Mouse (Mus musculus): Measurements from ENCODE around the gene Scrn2. TPM values are rescaled to one million over a fixed set of nuclear protein-coding genes. Genes with fewer than 3 reads are reported as not detected.

Scrn2 gene
- polyA plus RNA-seq, 1 experiment from 2014 or later, result 22.7 TPM

- Histone ChIP-seq H3K36me3 (peaks cover 15% of the 10 kb centered on the region), H3K9me3 (no peaks in the 10 kb centered on the region), H3K27me3 (no peaks in the 10 kb centered on the region), H3K9ac (peak within 1 kb of the TSS; percentile 85), H3K4me2 (peak within 1 kb of the TSS; percentile 85), H3K27ac (peak within 1 kb of the TSS; percentile 57), H3K4me1 (peaks cover 17% of the 10 kb centered on the region), H3K4me3 (peak within 1 kb of the TSS; percentile 90)
- peak; percentile 86 for ATAC-seq (ENCODE audit: insufficient number of reproducible peaks, low FRiP score, low TSS enrichment, low read depth)
- WGBS, result under 1% methylated on average over 42 of the region's 48 CpGs
These were observed 11.5 kb downstream of the Scrn2 start, which contains the start of the genes Lrrc46 and Mrpl10 for GRCm38 (mm10) chr11:97041022-97041899. TSS of gene Lrrc46 (minus strand) at chr11:97041407. TSS of gene Mrpl10 (plus strand) at chr11:97041560.

- Histone ChIP-seq H3K36me3 (peaks cover 35% of the 10 kb centered on the region), H3K4me1 (peaks cover 17% of the 10 kb centered on the region), H3K4me2 (no peak overlapping the region), H3K27me3 (no peaks in the 10 kb centered on the region), H3K27ac (no peak overlapping the region), H3K9ac (no peak overlapping the region), H3K9me3 (no peaks in the 10 kb centered on the region), H3K4me3 (no peak overlapping the region)
- 91% methylated on average over 8 of the region's 8 CpGs for WGBS
- no peak for ATAC-seq (ENCODE audit: insufficient number of reproducible peaks, low FRiP score, low TSS enrichment, low read depth)
These were observed 15.2 kb downstream of the Scrn2 start for GRCm38 (mm10) chr11:97044902-97045301.

- Histone ChIP-seq H3K4me2 (no peak overlapping the region), H3K9ac (no peak overlapping the region), H3K4me3 (no peak overlapping the region), H3K36me3 (peaks cover 35% of the 10 kb centered on the region), H3K9me3 (no peaks in the 10 kb centered on the region), H3K27ac (no peak overlapping the region), H3K27me3 (no peaks in the 10 kb centered on the region), H3K4me1 (peaks cover 22% of the 10 kb centered on the region)
- WGBS, result 86% methylated on average over 7 of the region's 7 CpGs
- no peak for ATAC-seq (ENCODE audit: insufficient number of reproducible peaks, low FRiP score, low TSS enrichment, low read depth)
These were observed 16.1 kb downstream of the Scrn2 start for GRCm38 (mm10) chr11:97045861-97046260.

- no peak overlapping the region for H3K4me3 ChIP-seq
- peaks cover 35% of the 10 kb centered on the region for H3K36me3 ChIP-seq
- no peak overlapping the region for H3K4me2 ChIP-seq
- no peak overlapping the region for H3K27ac ChIP-seq
- peaks cover 24% of the 10 kb centered on the region for H3K4me1 ChIP-seq
- H3K9ac ChIP-seq, result no peak overlapping the region
- no peak for ATAC-seq (ENCODE audit: insufficient number of reproducible peaks, low FRiP score, low TSS enrichment, low read depth)
- H3K27me3 ChIP-seq, result no peaks in the 10 kb centered on the region
- WGBS, result 81% methylated on average over 8 of the region's 8 CpGs
- no peaks in the 10 kb centered on the region for H3K9me3 ChIP-seq
These were observed 18.4 kb downstream of the Scrn2 start for GRCm38 (mm10) chr11:97048090-97048650.

GRCm38 (mm10) chr11:97049492-97050085 is 19.9 kb downstream of the Scrn2 start:
- no peak for ATAC-seq (ENCODE audit: insufficient number of reproducible peaks, low FRiP score, low TSS enrichment, low read depth)
- no peak overlapping the region for H3K4me3 ChIP-seq
- no peak overlapping the region for H3K27ac ChIP-seq
- no peaks in the 10 kb centered on the region for H3K27me3 ChIP-seq
- peaks cover 43% of the 10 kb centered on the region for H3K36me3 ChIP-seq
- 74% methylated on average over 6 of the region's 6 CpGs for WGBS
- no peaks in the 10 kb centered on the region for H3K9me3 ChIP-seq
- H3K4me2 ChIP-seq, result no peak overlapping the region
- H3K4me1 ChIP-seq, result peaks cover 24% of the 10 kb centered on the region
- H3K9ac ChIP-seq, result no peak overlapping the region

GRCm38 (mm10) chr11:97050216-97050943 is 20.6 kb downstream of the Scrn2 start, which contains the start of gene Osbpl7:
TSS of gene Osbpl7 (plus strand) at chr11:97050628.
- 6% methylated on average over 18 of the region's 18 CpGs for WGBS
- Histone ChIP-seq H3K9ac (peak within 1 kb of the TSS; percentile 75), H3K27me3 (no peaks in the 10 kb centered on the region), H3K4me1 (peaks cover 24% of the 10 kb centered on the region), H3K36me3 (peaks cover 45% of the 10 kb centered on the region), H3K27ac (peak within 1 kb of the TSS; percentile 33; the same call in 1 of the 2 replicates), H3K4me2 (peak within 1 kb of the TSS; percentile 89), H3K9me3 (no peaks in the 10 kb centered on the region), H3K4me3 (peak within 1 kb of the TSS; percentile 76)
- peak; percentile 74 for ATAC-seq (ENCODE audit: insufficient number of reproducible peaks, low FRiP score, low TSS enrichment, low read depth)

GRCm38 (mm10) chr11:97050944-97051586 is 21.3 kb downstream of the Scrn2 start:
- peak overlapping the region; percentile 75 for H3K9ac ChIP-seq
- H3K9me3 ChIP-seq, result no peaks in the 10 kb centered on the region
- no peak for ATAC-seq (ENCODE audit: insufficient number of reproducible peaks, low FRiP score, low TSS enrichment, low read depth)
- WGBS, result 25% methylated on average over 13 of the region's 13 CpGs
- H3K36me3 ChIP-seq, result peaks cover 47% of the 10 kb centered on the region
- H3K4me1 ChIP-seq, result peaks cover 24% of the 10 kb centered on the region
- peak overlapping the region; percentile 33; the same call in 1 of the 2 replicates for H3K27ac ChIP-seq
- no peaks in the 10 kb centered on the region for H3K27me3 ChIP-seq
- peak overlapping the region; percentile 76 for H3K4me3 ChIP-seq
- H3K4me2 ChIP-seq, result peak overlapping the region; percentile 89

- peaks cover 50% of the 10 kb centered on the region for H3K36me3 ChIP-seq
- peaks cover 24% of the 10 kb centered on the region for H3K4me1 ChIP-seq
- no peaks in the 10 kb centered on the region for H3K9me3 ChIP-seq
- H3K27ac ChIP-seq, result no peak overlapping the region
- ATAC-seq (ENCODE audit: insufficient number of reproducible peaks, low FRiP score, low TSS enrichment, low read depth), result no peak
- H3K4me3 ChIP-seq, result no peak overlapping the region
- 27% methylated on average over 11 of the region's 11 CpGs for WGBS
- no peak overlapping the region; the same call in 1 of the 2 replicates for H3K9ac ChIP-seq
- H3K27me3 ChIP-seq, result no peaks in the 10 kb centered on the region
- H3K4me2 ChIP-seq, result peak overlapping the region; percentile 89; the same call in 1 of the 2 replicates
These were observed 22.5 kb downstream of the Scrn2 start for GRCm38 (mm10) chr11:97052219-97052646.

- Histone ChIP-seq H3K27ac (no peak overlapping the region), H3K4me3 (no peak overlapping the region)
These were observed 33.7 kb downstream of the Scrn2 start for GRCm38 (mm10) chr11:97063274-97063920.

GRCm38 (mm10) chr11:97063921-97064295 is 34.2 kb downstream of the Scrn2 start:
- Histone ChIP-seq H3K4me2 (no peak overlapping the region), H3K4me1 (no peaks in the 10 kb centered on the region), H3K36me3 (peaks cover 62% of the 10 kb centered on the region), H3K9me3 (no peaks in the 10 kb centered on the region), H3K9ac (no peak overlapping the region), H3K27ac (no peak overlapping the region), H3K27me3 (no peaks in the 10 kb centered on the region), H3K4me3 (no peak overlapping the region)
- 84% methylated on average over 3 of the region's 3 CpGs for WGBS
- ATAC-seq (ENCODE audit: insufficient number of reproducible peaks, low FRiP score, low TSS enrichment, low read depth), result no peak

More at GRCm38 (mm10) chr11:97063274-97063920, 33.7 kb downstream of the Scrn2 start:
- no peak overlapping the region for H3K4me2 ChIP-seq
- no peaks in the 10 kb centered on the region for H3K4me1 ChIP-seq
- no peak overlapping the region for H3K9ac ChIP-seq
- H3K9me3 ChIP-seq, result no peaks in the 10 kb centered on the region
- 63% methylated on average over 9 of the region's 9 CpGs for whole genome bisulfite sequencing
- no peaks in the 10 kb centered on the region for H3K27me3 ChIP-seq
- no peak for ATAC-seq (ENCODE audit: insufficient number of reproducible peaks, low FRiP score, low TSS enrichment, low read depth)
- H3K36me3 ChIP-seq, result peaks cover 63% of the 10 kb centered on the region
